Mouse (Mus musculus) 3T3-L1 (cell line): ENCODE measurements around the gene Nbr1.
A peak's percentile ranks its signal among the peaks of the same experiment; 100 is the strongest.
"Not testable (repeated sequence)": the region's sequence is repeated elsewhere in the genome, so short reads cannot be mapped to it uniquely, and the experiment has no call there.

ENCODE experiments used
- DNase-seq: peaks from one replicate; pipeline ENCODE4 v3.0.0-alpha.2; 2015; ENCODE audit warnings: low read depth, low spot score

Nbr1 gene

GRCm38 (mm10) chr11:101618596-101618995, 66.6 kb downstream of the Nbr1 start:
- DNase-seq: no peak

DNA sequence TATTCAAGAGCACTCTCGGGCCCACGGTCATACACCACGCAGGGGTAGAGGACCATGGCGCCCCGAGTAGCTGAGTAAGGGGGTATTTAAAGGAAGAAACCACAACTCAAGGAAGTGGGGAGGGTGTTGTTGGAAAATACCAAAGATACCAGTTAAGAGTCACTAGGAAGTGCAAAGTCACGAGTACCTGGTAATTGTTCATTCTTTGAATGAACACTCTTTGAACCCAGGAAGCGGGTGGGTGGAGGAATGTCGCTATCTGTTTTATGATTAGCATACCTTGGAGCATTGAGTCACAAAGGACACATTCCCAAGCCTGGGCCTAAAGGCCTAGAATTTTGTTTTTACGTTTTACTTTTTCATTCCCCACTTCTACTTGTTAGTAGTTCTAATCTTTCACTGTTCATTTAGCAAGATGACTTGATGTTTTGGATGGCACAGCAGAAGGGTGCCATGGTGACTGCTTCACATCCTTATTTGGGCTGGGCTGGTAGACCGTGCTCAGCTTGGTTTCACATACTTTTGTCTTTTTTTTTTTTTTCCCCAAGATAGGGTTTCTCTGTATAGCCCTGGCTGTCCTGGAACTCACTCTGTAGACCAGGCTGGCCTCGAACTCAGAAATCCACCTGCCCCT, 68.2 kb downstream of the Nbr1 start:
- DNase-seq: not testable (repeated sequence)

DNA sequence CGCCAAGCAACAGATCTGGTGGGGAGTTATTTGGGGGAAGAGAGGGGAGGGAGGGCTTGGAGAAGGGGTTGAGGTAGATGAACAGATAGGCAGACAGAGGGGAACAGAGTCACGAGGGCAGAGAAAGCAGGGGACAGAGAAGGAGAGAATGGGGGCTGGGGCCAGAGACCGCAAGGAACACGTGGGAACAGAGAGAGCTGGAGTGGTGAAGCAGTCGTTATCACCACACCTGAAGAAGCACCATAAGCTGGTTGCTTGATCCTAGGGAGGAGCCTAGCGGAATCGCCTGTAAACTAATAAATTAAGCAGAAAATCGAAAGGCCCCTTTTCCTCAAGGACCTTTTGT, 74.7 kb downstream of the Nbr1 start:
- no peak for DNase-seq

GRCm38 (mm10) chr11:101626995-101627856, 75.3 kb downstream of the Nbr1 start, which contains the start of gene Rdm1:
Gene Rdm1 (plus strand): TSS chr11:101627195.
- DNase-seq: peak; percentile 70

DNA sequence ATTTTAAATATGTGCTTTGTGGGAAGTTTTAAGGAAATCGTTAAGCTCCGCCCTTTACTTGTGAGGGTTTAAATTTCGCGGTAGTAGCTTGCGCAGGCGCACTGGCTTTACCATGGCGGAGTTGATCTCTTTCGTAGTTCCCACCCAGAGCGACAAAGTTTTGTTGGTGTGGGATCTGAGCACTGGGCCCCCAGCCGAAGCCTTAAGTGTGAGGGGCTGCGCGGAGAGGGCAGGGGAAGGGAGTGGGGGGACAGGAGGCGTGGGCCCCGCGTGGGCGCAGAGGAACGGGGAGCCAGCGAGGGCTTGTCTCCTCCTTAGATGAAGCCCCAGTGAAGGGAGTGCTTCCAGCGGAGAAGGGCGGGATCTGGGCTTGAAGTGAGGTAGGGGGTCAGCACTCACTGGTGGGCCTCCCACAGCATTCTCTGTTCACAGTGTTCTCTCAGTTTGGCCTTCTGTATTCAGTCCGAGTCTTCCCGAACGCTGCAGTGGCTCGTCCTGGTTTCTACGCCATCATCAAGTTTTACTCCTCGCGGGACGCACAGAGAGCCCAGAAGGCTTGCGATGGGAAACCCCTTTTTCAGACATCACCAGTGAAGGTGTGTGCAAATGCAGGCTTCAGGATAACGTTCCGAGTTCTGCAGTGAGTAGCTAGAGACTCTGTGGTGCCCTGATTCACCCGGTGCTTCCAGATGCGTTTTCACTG, 76.1 kb downstream of the Nbr1 start:
- DNase-seq: peak; percentile 89

GRCm38 (mm10) chr11:101628733-101629417, 76.9 kb downstream of the Nbr1 start:
- DNase-seq: peak; percentile 40
